Mouse (Mus musculus): ENCODE results near the gene Prmt9.
A peak's percentile ranks its signal among the peaks of the same experiment; 100 is the strongest.

The Prmt9 gene

DNA sequence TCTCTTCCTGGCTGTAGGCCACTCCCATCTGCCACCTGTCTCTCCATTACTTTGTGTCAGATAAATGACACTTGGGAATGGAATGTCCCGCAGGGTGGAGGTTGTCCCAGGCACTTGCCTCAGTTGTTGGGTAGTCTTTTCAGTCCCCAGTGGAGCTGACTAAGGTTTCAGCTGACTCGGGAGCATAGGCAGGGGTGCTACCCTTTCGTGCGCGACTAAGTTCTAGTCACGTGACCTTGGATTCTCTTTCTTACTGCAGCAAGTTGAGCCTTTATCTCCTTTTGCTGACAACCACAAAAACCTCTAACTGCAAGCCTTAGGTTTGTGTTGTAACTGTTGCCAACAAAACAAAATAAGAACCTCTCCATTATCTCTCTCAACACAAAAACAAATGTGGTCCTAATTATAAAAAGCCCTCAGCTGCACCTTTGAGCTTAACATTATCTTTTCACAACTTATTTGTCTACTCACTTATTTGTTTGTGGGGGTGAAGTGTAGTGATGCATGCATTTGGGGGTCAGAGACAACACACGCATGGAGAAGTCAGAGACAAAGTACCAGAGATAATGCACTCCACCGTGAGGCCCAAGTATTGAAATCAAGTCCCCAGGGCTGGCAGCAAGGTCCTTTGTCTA, 14.7 kb upstream of the Prmt9 start:
- no peak for DNase-seq (ENCODE audit: low spot score in 2 of 2)

DNA sequence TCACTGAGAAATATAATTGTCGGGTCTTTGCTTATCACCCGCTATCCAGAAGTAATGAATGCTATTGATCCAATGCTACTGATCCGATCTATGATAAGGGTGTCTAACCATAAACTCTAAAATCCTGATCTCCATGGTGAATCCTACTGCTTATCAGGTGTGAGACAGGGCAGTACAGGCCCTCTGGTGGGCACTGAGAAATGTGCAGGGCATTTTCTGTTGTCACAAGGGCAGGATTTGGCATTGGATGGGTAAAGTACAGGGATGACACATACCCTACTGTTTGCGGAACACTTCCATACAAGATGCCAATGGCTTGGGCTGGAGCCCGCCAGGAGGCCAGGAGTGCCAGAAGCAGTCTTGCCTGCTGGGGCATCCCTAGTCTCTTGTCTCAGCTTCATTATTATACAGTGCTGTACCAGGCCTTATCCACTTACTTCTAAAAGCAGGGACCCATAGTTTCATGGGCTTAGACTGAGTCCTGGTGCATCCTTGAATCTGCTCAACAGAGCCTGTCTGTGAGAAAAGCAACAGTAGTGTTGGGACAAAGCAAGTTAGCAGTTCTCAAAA, 14.1 kb upstream of the Prmt9 start:
- no peak for DNase-seq (ENCODE audit: low spot score in 2 of 2)

DNA sequence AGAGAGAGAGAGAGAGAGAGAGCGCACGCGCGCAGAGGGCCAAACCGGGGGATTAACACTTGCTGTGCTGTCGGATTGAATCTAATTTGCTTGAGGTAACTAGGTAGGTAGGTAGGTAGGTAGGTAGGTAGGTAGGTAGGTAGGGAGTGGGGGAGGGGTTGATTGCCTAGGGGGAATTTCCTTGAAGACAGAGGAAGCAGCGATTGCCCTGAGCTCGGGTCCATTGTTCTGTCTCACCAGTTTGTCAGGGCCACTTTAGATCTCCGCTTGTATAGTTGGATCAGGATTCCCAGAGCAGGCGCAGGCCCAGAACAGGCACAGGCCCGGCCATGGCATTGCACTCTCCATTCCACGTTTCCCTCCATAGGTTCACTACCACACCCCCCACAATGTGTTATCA, 12.4 kb upstream of the Prmt9 start:
- DNase-seq (ENCODE audit: low spot score in 2 of 2), result no peak

DNA sequence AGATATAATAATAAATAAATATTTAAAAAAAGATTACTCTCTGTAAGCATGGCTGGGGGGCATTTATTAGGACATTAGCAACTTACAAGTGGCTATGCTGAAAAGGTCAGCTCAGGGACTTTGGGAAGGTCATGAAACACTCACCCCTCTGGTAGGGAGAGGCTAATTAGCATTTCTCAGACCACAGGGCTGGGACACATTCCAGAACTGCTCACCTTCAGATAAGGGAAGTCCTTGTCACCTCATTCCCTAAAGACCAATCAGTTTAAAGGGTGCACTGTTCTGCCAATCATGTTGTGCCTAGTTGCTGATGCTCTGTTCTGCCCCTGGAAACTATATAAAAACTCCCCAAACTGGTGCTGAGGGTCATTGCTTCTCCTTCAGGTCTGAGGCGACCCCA, 10.9 kb upstream of the Prmt9 start:
- no peak for DNase-seq (ENCODE audit: low spot score in 2 of 2)

DNA sequence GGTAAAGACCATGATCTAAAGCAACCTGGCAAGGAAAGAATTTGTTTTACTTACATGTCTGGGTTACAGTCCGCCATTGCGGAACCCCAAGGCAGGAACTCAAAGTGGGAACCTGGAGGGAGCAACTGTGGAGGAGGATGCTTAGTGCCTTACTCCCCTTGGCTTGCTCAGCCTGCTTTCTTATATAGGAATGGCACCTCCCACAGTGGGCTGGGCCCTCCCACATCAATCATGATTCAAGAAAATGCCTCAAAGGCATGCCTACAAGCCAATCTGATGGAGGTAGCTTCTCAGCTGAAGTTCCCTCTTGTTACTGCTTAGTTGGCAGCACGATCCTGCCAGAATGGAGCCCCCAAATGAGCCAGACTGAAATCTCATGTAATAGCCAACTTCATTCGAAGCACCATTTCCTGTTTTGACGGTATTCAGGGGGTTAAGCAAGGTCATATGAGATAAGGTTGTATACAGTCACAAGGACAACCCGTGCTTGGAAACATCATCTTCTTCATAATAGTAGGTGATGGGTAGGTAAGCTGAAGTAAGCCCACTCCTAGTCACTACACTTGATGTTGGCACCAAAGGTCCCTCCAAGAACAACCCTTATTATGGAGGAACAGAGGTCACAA, 5.9 kb upstream of the Prmt9 start:
- DNase-seq (ENCODE audit: low spot score in 2 of 2), result no peak

DNA sequence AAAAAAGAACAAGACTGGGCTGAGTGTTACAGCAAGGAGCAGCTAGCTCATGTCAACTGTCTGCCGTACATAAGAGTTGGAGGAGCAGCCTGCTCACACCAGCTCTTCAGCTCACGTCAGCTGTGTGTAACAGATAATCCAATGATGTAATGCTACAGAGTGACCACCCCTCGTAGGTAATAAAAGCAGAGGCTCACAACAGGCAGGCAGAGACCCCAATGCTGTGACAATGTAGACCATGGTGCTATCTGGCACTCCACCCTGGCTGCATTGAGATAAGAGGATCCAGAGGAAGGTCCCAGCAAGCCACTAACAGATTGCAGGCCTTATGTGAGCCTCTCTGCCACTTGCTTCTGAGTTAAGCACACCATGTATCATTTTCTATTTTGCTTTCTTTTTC, 4.8 kb upstream of the Prmt9 start:
- no peak for DNase-seq (ENCODE audit: low spot score in 2 of 2)

DNA sequence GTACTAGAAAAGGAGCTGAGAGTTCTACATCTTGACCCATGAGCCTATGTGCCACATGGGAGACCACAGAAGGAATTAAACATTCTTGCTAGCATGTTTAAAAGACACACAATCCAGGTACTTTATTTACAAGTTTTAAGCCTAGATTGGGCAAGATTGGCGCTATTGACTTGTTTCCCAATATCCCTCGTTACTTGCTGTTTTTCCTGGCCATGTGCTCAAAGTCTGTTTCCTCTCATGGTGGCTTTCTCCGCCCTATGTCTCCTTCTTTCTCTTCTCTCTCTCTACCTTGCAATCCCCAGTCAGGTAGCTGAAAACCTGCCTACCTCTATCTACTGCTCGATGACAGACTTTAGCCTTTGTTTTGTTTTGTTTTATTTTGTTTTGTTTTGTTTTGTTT, 3.6 kb upstream of the Prmt9 start:
- DNase-seq (ENCODE audit: low spot score in 2 of 2), result no peak

DNA sequence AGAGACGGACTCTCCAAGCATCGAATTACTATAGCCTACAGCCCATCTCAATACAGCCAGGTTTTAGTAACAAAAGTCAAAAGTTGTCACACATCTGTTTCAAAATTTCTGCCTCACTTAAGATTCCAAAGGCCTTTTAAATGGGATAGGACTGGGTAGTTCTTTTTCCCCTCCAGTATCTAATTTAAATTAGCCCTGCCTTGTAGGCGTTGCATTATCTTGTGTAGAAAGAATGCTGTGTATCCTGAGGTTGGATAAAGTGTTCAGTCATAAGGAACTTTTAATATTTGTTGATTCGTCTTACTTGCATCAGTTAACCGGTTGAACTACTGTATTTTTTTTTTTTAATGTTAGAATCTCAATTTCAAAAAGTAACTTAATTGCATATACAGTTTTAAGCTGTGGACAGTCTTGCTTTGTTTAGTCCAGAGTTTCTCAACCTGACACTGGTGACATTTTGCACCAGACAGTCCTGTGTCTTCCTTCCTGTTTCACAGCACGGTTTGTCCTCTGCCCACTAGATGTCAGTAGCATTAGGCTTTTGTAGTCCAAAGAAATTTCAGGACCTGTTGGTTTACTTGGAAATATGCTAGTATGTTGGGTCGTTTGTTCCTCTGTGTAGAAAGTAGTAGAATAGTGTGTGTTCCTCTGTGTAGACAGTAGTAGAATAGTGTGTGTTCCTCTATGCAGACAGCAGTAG, 834 bp downstream of the Prmt9 start:
- DNase-seq (ENCODE audit: low spot score in 2 of 2), result no peak

DNA sequence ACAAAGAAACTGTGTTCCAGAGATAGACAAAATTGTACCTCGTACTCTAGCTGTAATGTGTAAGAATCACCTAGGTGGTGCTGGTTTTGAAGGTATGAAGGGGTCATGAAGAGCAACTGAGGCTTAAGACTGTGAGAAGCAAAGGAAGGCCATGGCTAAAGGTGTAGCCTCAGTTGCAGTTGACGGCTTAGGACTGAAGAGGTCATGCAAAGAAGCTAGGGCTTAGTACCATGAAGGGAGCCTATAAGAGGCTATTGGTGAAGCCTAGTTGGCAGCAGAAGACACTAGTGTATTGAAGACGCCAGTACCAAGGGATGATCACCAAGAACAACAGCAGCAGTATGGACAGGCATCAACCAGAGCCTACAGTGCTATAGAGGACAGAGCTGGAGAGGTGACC, 3.3 kb downstream of the Prmt9 start:
- DNase-seq (ENCODE audit: low spot score in 2 of 2), result no peak

DNA sequence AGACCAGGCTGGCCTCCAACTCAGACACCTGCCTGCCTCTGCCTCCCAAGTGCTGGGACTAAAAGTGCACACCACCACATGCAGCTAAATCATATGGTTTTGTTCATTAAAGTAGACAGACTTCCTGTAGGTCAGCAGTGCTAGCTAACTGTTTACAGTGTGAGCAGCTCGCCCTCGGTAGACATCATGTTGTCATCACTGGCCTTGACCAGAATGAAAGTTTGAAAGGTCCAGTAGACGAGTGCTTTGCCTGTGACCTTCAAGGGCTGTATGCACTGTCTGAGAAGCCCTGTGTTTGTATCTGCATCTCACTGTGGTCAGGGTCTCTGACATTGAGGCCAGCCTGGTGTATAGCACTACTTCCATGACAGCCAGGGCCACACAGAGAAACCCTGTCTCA, 12.2 kb downstream of the Prmt9 start:
- no peak for DNase-seq (ENCODE audit: low spot score in 2 of 2)

DNA sequence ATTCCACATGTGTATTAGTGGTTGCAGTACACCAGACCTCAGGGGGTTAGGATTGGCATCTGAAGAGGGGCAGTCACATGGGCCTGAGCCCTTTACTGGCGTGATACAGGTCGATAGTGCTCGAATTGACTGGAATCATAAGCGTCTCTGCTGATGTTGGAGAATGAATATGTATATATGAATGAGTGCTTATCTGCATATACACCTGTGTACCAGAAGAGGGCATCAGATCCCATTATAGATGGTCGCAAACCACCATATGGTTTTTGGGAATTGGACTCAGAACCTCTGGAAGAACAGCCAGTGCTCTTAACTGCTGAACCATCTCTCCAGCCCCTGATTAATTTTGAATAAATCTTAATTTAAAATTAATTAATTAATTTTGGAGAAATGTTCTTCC, 25.0 kb downstream of the Prmt9 start:
- DNase-seq (ENCODE audit: low spot score in 2 of 2), result no peak

DNA sequence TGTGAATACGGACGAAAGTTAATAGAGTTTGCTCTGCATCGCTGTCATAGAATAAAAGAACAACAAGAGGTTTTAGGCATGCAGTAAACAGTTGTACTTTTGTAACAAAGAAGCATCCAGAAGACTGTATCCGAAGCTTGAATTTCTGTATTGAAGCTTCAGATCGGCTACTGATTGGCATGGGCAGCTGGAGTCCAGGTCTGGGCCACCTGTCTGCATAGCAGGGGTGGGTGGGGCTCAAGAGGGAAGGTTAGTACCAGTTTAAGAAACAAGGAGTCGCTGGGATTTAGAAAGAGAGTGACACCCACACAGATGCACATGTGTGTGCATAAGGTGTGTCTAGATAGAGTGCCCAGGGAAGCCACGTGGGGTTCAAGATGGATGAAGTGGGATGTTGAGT, 28.5 kb downstream of the Prmt9 start:
- DNase-seq (ENCODE audit: low spot score in 2 of 2), result no peak

DNA sequence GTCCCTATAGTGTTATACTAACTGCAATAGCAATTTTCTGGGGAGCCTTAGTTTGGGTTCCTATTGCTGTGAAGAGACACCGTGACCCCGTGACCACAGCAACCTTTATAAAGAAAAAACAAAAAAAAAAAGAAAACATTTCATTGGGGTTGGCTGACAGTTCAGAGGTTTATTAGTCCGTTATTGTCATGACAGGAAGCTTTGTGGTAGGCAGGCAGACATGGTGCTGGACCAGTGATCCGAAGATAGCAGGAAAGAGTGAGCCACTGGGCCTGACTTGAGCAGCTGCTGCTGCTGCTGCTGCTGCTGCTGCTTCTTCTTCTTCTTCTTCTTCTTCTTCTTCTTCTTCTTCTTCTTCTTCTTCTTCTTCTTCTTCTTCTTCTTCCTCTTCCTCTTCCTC, 35.0 kb downstream of the Prmt9 start:
- DNase-seq (ENCODE audit: low spot score in 2 of 2), result no peak

DNA sequence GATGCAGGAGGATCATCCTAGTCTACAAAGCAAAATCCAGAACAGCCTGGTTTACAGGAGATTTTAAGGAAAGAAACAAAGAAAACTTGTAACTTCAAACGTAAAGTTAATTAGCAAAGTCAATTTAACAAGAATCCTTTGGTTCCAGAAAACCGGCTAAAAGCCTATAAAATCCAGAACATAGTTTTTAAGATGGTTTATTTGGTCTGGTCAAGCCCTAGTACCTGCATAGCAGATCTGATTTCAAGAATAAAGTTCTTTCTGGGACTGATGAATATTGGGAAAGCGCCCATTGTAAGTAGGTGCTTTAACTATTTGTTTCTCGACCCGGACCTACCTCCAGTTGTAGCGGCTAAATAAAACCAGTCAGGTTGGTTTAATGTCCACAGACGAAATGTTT, 60.4 kb downstream of the Prmt9 start:
- DNase-seq (ENCODE audit: low spot score in 2 of 2), result no peak

DNA sequence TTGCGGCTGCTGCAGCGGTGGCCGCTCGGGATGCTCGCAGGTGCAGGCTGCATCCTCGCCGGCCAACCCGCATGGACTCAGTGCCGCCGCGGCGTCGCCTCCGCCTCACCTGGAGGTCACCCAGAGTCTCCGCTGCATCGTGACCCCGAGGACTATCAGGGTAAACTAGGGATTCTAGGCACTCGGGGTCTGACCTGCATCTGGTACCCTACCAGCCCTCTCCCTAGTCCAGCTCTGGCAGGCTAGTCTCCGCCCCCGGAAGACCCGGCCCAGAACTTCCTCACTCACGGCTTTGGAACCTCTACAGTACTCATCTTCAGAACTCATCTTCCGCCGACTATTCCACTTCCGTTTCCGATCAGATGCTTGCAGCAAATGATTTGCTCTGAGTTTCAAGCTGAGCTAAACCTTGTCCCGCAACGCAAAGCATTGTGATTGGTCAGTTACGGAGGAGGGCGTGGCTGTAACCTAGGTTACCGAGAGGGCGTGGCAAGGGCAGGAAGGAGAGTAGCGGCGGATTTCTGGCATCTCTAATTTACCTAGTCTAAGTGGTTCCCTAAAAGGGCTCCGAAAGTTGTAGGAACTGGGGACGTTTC, 61.3 kb downstream of the Prmt9 start, which contains the start of gene Tmem184c:
Tmem184c (minus strand) TSS at position 325 of the 596 bp plus-strand sequence.
- DNase-seq (ENCODE audit: low spot score in 2 of 2), result peak; percentile 95

DNA sequence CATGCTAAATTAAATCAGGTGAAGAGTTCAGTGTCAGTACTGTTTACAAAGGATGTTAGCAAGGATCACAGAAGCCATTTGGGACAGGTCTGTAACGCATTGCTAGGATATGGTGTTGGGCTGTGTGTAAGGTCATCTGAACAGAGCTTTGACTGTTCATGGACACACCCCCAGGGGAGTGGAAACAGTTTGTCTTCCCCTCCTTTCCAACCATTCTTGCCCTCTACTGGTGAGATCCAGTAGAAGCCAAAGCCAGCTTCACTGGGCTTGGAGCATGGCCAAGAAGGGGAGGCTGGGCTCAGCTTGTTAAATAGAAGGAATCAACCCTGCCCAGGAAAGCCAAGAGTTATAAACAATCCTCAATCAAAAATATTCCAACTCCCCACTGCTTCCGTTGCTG, 68.7 kb downstream of the Prmt9 start:
- DNase-seq (ENCODE audit: low spot score in 2 of 2), result peak in 1 of 2 experiments; percentile 24

DNA sequence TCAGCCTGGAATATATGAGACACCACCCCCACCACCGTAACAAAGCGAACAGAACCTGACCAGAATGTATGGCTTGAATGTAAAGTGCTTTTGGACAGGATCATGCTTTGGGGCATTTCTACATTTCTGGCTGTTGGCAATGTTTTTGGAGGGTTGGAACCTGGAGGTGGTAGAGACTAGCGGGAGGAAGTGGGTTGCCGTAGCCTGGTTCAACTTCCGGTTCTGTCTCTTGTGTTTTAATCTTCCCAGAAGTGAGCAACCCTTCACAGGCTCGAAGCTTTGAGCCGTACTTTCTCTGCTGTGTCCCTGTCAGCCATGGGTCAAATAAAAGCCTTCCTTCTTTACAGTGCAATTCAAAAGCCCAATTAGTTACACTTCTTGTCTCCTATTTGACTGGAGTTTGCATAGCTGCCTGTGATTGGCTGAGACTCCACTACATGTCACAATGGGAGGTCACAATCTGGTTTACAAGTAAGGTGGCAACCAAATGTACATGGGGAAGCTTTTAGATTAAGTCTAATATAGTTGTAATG, 74.5 kb downstream of the Prmt9 start:
- no peak for DNase-seq (ENCODE audit: low spot score in 2 of 2)

DNA sequence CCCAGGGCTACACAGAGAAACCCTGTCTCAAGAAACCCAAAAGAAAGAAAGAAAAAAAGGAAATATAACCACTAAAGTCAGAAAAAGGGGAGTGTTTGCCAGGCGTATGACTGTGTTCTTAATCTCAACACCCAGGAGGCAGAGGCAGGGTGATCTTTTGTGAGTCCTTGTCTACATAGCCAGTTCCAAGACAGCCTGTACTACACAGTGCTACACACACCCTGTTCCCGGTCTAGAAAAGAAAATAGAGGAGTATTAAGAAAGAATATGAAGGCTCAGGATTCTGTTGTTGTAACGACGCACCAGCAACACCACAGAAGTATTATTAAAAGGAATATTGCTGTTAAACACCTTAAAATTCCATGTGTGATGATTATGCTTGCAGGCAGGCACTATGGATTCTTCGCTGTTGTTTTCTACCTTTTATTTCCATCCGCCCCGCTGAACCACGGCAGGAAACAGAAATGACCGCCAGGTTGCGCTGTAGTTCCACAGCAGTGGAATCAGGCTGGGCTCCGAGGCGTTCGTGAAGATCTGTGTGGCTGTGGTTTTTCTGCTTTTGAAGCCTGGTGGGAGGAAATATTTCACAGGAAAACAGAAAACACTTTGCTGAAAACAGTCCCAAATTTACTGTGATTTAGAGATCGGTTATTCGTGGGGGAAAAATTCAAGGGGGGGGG, 80.8 kb downstream of the Prmt9 start:
- DNase-seq (ENCODE audit: low spot score in 2 of 2), result peak; percentile 59 to 74

DNA sequence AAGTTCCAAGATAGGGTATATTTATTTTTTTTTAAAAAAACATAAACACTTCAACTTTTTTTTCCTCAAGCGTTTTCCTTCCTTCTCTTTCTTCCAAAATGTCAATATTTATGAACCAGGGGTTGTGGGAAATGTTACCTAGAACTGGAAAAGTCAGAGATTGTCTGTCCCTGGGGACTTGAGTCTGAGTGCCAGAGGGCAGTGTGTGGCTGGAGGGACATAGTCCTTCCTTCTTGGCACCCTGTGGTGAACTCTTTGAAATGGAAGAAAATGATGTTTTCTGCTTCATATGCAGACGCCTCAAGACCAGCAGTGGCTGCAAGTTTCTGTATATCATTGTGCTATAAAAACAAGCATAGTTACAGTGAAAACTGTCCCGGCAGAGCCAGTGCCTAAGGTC, 81.5 kb downstream of the Prmt9 start:
- DNase-seq (ENCODE audit: low spot score in 2 of 2), result no peak
